Mouse (Mus musculus) heart, embryonic 11.5 days (tissue): ENCODE measurements around the gene Sla2. TPM values are rescaled to one million over a fixed set of nuclear protein-coding genes. Genes with fewer than 3 reads are reported as not detected.
"Not testable (repeated sequence)": the region's sequence is repeated elsewhere in the genome, so short reads cannot be mapped to it uniquely, and the experiment has no call there.

Experiments used
- ATAC-seq: fragments of 200-750 bp; cut with Nextera tagmentation; replicated peaks from 2 replicates; pipeline ENCODE4 v1.8.0; 2017; ENCODE audit warnings: moderate library complexity; ENCODE audit not compliant: insufficient number of reproducible peaks, low FRiP score, low TSS enrichment
- H3K27ac ChIP-seq: fragments of 300-500 bp; sonication (generic); 2 replicates; pipeline ENCODE4 v1.5.1; 2014; ENCODE audit warnings: mild to moderate bottlenecking, low read depth, low read length
- H3K27me3 ChIP-seq: fragments of 300-500 bp; sonication (generic); 2 replicates; pipeline ENCODE4 v1.6.1; 2014; ENCODE audit warnings: mild to moderate bottlenecking, low read length, mixed read lengths; ENCODE audit not compliant: control insufficient read depth, insufficient read depth
- H3K36me3 ChIP-seq: fragments of 300-500 bp; sonication (generic); 2 replicates; pipeline ENCODE4 v1.6.1; 2014; ENCODE audit warnings: mild to moderate bottlenecking, low read length, moderate library complexity, mixed read lengths; ENCODE audit not compliant: control insufficient read depth, insufficient read depth
- H3K4me1 ChIP-seq: fragments of 300-500 bp; sonication (generic); 2 replicates; pipeline ENCODE4 v1.6.1; 2014; ENCODE audit warnings: low read length; ENCODE audit not compliant: control insufficient read depth, insufficient read depth
- H3K4me2 ChIP-seq: fragments of 300-500 bp; sonication (generic); 2 replicates; pipeline ENCODE4 v1.6.1; 2014; ENCODE audit warnings: mild to moderate bottlenecking, moderate library complexity
- H3K4me3 ChIP-seq: fragments of 300-500 bp; sonication (generic); 2 replicates; pipeline ENCODE4 v1.5.1; 2014; ENCODE audit warnings: low read depth, low read length
- H3K9ac ChIP-seq: fragments of 300-500 bp; sonication (generic); 2 replicates; pipeline ENCODE4 v1.6.1; 2014; ENCODE audit warnings: mild to moderate bottlenecking, low read depth, low read length, moderate library complexity
- H3K9me3 ChIP-seq: fragments of 300-500 bp; sonication (generic); replicated peaks from 2 replicates; pipeline ENCODE4 v1.6.1; 2016; ENCODE audit warnings: low read length; ENCODE audit not compliant: control insufficient read depth
- WGBS: fragments of 180-500 bp; shearing (Covaris S2); extraction: QIAGEN DNeasy Blood & Tissue Kit; methylation state at CpG from one replicate; pipeline ENCODE4 v1.1.7; 2014; ENCODE audit not compliant: insufficient replicate concordance; 5-methylcytosine and 5-hydroxymethylcytosine counted together
- polyA plus RNA-seq: library from polyadenylated mRNA; unstranded; fragments of >200 nt; fragmentation: Nextera tagmentation; extraction: Ambion mirVana; gene quantifications from 2 replicates; pipeline ENCODE4 v1.2.1, GENCODE M21; 2014

Gene Sla2
- polyA plus RNA-seq, 1 experiment from 2014 or later = 1.1 TPM

GRCm38 (mm10) chr2:156925075-156925474 lies 38.1 kb upstream of the Sla2 start:
- H3K4me1 ChIP-seq, H3K4me2 ChIP-seq, H3K27me3 ChIP-seq, H3K36me3 ChIP-seq, H3K4me3 ChIP-seq, H3K27ac ChIP-seq, ATAC-seq, H3K9me3 ChIP-seq, H3K9ac ChIP-seq: not testable (repeated sequence)
- 91% methylated on average over 4 of the region's 4 CpGs for WGBS

GRCm38 (mm10) chr2:156924210-156924898 lies 37.4 kb upstream of the Sla2 start:
- ATAC-seq = peak; percentile 68; the same call in 1 of the 2 replicates

DNA sequence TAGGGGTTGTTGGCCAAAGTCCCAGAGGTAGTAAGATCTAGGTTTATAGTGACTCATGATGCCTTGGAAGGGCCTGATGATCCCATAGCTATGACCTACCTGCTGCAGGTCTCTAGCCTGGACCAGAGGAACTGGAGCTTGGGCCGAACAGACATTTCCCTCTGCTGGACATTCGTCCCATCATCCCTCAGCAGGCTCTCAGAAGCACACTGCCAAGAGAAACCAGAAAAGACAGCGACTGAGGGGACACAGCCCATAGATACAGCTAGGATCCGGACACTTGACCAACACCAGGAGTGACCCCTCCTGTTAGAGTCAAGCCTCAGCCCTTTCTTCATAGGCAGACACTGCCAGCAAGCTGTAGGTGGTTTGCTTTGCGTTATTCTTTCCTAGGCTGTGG lies 36.1 kb upstream of the Sla2 start:
- no peaks in the 10 kb centered on the region for H3K36me3 ChIP-seq
- no peak overlapping the region for H3K27ac ChIP-seq
- H3K4me2 ChIP-seq = no peak overlapping the region
- no peak overlapping the region for H3K4me3 ChIP-seq
- ATAC-seq = no peak
- no peaks in the 10 kb centered on the region for H3K9me3 ChIP-seq
- no peak overlapping the region for H3K9ac ChIP-seq
- H3K4me1 ChIP-seq = peaks cover 3% of the 10 kb centered on the region; the same call in 1 of the 2 replicates
- H3K27me3 ChIP-seq = no peaks in the 10 kb centered on the region
- 80% methylated on average over 5 of the region's 5 CpGs for WGBS

More at GRCm38 (mm10) chr2:156924210-156924898, 37.4 kb upstream of the Sla2 start:
- Histone ChIP-seq H3K4me3 (no peak overlapping the region), H3K27ac (peak overlapping the region; percentile 22; the same call in 1 of the 2 replicates), H3K36me3 (no peaks in the 10 kb centered on the region), H3K9me3 (no peaks in the 10 kb centered on the region), H3K27me3 (no peaks in the 10 kb centered on the region), H3K4me2 (no peak overlapping the region), H3K9ac (no peak overlapping the region), H3K4me1 (peaks cover 3% of the 10 kb centered on the region; the same call in 1 of the 2 replicates)
- 47% methylated on average over 3 of the region's 3 CpGs for WGBS

GRCm38 (mm10) chr2:156919796-156920195 lies 32.8 kb upstream of the Sla2 start:
- ATAC-seq = no peak
- Histone ChIP-seq H3K4me2 (no peak overlapping the region), H3K27ac (no peak overlapping the region), H3K4me3 (no peak overlapping the region), H3K4me1 (0 out of 2 replicates have a peak, but pooled peaks cover 3% of the 10 kb centered on the region), H3K36me3 (no peaks in the 10 kb centered on the region), H3K9ac (no peak overlapping the region), H3K9me3 (no peaks in the 10 kb centered on the region), H3K27me3 (no peaks in the 10 kb centered on the region)
- WGBS = 56% methylated on average over 2 of the region's 2 CpGs

GRCm38 (mm10) chr2:156919191-156919590 lies 32.2 kb upstream of the Sla2 start:
- not testable (repeated sequence) for H3K9ac ChIP-seq, H3K4me1 ChIP-seq, H3K9me3 ChIP-seq, H3K27me3 ChIP-seq, H3K27ac ChIP-seq, H3K36me3 ChIP-seq, ATAC-seq, H3K4me3 ChIP-seq, H3K4me2 ChIP-seq
- WGBS = 84% methylated on average over 11 of the region's 11 CpGs

DNA sequence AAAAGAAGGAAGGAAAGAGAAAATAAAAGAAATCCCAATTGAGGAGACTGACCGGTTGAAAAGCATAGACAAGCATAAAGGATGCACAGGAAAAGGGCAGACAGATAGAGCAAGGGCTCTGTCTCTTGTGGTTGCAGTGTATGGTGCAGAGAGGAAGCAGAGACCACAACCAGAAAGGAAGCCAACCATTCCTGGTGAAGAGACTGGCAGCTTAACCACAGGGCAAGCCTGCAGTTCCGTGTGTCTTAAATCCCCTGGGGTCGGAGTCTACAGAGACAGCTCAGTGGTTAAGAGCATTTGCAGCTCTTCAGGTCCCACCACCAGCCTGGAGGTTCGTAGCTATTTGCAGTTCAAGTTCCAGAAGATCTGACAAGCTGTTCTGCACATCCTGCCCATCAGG lies 31.6 kb upstream of the Sla2 start:
- H3K9me3 ChIP-seq = no peaks in the 10 kb centered on the region
- no peaks in the 10 kb centered on the region for H3K36me3 ChIP-seq
- H3K4me2 ChIP-seq = no peak overlapping the region
- H3K9ac ChIP-seq = no peak overlapping the region
- no peaks in the 10 kb centered on the region for H3K4me1 ChIP-seq
- no peak overlapping the region for H3K27ac ChIP-seq
- H3K27me3 ChIP-seq = no peaks in the 10 kb centered on the region
- no peak for ATAC-seq
- H3K4me3 ChIP-seq = no peak overlapping the region
- WGBS = 54% methylated on average over 4 of the region's 4 CpGs

DNA sequence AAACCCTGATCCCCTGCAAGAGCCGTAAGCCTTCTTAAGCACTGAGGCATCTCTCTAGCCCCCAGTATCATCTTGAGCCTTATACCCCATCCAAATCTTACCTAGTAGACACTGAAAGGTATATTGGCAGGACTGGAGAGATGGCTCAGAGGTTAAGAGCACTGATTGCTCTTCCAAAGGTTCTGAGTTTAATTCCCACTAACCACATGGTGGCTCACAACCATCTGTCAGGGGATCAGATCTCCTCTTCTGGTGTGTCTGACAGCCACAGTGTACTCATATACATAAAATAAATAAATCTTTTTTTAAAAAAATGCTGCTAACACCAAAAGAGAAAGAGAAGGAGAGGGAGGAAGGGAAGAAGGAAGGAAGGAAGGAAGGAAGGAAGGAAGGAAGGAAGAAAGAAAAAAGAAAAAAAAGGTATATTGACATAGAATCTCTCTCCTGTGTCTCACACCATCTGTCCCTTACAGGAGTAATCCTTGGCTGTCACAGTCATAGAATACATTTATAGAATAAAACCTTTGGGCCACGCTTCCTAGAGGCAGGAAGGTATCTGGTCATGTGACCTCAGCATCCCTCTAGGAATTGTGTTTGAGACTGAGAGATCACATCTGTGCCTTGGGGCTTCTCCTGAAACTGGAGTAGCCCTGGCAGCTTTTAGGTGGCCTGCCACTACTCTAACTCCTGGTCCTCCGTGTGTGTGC lies 29.6 kb upstream of the Sla2 start:
- Histone ChIP-seq H3K27ac (no peak overlapping the region), H3K36me3 (no peaks in the 10 kb centered on the region), H3K4me1 (no peaks in the 10 kb centered on the region), H3K4me2 (no peak overlapping the region), H3K9ac (no peak overlapping the region), H3K27me3 (no peaks in the 10 kb centered on the region), H3K4me3 (no peak overlapping the region), H3K9me3 (no peaks in the 10 kb centered on the region)
- WGBS = 82% methylated on average over 3 of the region's 3 CpGs
- ATAC-seq = no peak

DNA sequence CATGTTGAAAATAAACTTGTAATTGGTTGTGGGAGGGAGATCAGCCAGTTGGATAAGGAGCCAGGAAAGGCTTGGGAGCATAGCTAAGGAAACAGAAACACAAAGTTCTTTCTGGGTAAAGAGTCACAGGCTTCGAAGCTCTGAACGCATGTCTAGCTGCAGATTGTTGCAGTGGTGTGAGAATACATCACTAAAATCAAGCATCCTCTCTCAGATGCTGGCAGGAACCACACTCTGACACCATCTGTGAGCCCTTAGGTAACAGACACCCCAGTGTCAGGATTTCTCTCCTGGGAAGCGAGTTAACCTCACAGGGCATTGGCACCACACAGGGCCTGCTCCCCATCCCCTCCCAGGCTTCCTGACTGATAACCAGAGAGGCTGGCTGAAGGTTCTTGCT lies 28.6 kb upstream of the Sla2 start:
- Histone ChIP-seq H3K4me2 (no peak overlapping the region), H3K9me3 (no peaks in the 10 kb centered on the region), H3K9ac (no peak overlapping the region), H3K27me3 (no peaks in the 10 kb centered on the region), H3K27ac (no peak overlapping the region), H3K4me1 (no peaks in the 10 kb centered on the region), H3K4me3 (no peak overlapping the region), H3K36me3 (no peaks in the 10 kb centered on the region)
- ATAC-seq = no peak
- WGBS = 28% methylated on average over 3 of the region's 3 CpGs
